Mouse (Mus musculus) E14TG2a.4 (cell line): Measurements from ENCODE around the gene Slc35c2.

ENCODE experiments used
- CTCF ChIP-seq: conservative IDR thresholded peaks from 2 replicates; pipeline ENCODE4 v1.5.1; 2014; ENCODE audit warnings: low read length
- NANOG ChIP-seq: IDR thresholded peaks from 2 replicates; pipeline ENCODE4 v1.6.1; 2014; ENCODE audit warnings: borderline replicate concordance, low read length, mixed read lengths
- POU5F1 ChIP-seq: IDR thresholded peaks from 2 replicates; pipeline ENCODE4 v1.6.1; 2014; ENCODE audit warnings: low read length, borderline replicate concordance

GRCm38 (mm10) chr2:165238416-165239145 is 49.1 kb downstream of the Slc35c2 start:
- TF ChIP-seq CTCF (no peak), POU5F1 (no peak), NANOG (no peak)
